Mouse (Mus musculus) right cerebral cortex, postnatal 36 days (tissue): ENCODE data around the gene Klhl6.
"Not testable (repeated sequence)": the region's sequence is repeated elsewhere in the genome, so short reads cannot be mapped to it uniquely, and the experiment has no call there.

Experiments used
- DNase-seq, 2 experiments: peaks; one replicate each; pipeline ENCODE4 v3.0.0; 2022; ENCODE audit warnings: low spot score in 2 of 2, mixed read lengths in 1 of 2

Klhl6 gene

DNA sequence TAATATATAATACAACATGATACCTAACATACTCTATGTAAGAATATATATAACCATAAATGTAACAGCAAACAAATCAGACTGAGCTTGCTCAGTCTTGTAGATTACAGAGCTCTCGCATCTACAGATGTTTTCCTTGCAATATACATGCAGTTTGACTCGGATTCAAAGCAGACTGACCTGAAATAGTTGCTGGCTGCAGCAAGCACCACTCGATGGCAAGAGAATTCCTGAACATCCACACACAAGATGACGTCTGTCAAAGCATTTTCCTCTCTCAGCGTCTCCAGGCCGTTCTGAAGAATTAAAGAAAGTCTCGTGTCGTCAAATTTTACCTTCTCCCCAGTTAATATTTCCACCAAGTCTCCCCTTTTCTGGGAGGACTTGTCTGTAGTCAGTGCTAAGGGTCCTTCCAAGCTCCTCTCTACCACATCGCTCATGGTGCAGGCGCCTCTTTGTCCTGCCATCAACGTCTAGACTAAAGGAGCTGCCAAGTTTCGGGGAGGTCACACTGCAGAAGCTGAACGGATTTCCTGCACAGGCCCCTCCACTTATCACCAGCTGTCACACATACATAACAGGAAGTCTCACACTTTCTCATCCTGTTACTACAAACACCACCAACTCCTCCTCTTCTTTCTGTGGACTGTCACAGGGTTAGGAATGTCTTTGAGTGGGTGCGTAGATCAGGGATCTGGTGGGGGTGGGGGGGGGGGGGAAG is at the start of gene Klhl6:
Gene Klhl6, minus strand, starts transcription at position 501 of the 721 bp plus-strand sequence.
- no peak for DNase-seq

DNA sequence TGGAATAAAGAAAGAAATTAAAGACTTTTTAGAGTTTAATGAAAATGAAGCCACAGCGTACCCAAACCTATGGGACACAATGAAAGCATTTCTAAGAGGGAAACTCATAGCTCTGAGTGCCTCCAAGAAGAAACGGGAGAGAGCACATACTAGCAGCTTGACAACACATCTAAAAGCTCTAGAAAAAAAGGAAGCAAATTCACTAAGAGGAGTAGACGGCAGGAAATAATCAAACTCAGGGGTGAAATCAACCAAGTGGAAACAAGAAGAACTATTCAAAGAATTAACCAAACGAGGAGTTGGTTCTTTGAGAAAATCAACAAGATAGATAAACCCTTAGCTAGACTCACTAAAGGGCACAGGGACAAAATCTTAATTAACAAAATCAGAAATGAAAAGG is 44.4 kb upstream of the Klhl6 start:
- DNase-seq = not testable (repeated sequence)

DNA sequence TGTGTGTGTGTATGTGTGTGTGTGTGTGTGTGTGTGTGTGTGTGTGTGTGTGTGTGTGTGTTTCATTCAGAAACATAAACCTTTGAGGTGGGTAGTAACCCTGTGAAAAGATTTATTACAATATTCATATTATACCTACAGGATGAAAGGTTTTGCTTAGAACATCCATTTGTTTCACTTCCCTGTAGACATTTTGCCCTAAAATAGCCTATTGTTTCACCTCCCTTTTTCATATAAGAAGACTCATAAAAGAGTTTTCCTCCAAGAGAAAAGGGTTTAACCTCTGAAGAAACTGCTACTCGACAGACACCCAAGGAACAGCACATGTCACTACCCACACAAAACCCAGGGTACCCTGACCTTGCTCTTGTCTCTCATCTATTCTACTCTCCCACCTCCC is 40.0 kb upstream of the Klhl6 start:
- no peak for DNase-seq

DNA sequence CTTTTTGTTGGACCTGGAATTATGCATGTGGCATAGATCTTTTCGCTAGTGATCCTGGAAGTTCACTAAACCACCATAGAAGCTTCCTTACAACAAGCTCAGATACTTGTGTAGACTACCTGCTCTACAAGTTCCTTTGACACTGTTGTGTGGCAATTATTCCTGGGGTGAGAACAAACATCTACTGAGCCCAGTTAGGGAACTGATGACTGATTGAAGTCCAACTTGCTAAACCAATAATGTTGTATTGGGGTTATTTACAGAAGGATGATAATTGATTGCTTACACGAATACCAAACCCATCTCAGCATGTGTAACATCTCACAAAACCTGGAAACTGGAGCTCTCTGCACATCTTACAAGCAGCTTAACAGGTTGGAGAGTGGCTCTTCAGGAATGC is 39.0 kb upstream of the Klhl6 start:
- no peak for DNase-seq

DNA sequence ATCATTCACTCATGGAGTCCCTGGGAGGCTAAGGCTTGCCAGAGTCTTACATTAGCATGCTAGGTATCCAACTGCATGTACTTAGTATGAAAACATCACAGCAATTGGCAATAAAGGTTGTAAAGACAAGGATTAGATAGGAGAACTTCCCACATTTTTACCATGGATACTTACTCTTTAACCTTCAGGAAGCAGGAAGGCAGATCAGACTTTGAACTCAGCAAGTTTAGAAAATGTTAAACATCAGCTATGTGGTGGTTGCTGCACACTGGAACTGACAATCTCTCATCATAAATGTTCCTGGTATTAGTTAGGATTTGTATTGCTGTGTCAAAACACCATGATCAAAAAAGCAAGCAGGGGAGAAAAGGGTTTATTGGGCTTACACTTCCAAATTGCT is 29.8 kb upstream of the Klhl6 start:
- no peak for DNase-seq

DNA sequence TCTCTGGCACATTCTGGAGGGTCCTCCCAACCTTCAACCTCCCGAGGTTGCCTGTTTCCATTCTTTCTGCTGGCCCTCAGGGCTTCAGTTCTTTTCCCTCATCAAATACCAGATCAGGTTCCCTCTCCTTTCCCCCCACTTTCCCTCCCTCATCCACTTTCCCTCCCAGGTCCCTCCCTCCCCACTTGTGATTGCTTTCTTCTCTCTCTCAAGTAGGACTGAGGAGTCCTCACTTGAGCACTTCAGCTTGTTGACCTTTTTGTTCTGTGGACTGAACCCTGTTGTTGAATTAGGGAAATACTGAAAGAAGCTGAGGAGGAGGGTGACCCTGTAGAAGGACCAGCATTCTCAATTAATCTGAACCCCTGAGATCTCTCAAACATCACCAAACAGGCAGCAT is 23.2 kb upstream of the Klhl6 start:
- no peak for DNase-seq

DNA sequence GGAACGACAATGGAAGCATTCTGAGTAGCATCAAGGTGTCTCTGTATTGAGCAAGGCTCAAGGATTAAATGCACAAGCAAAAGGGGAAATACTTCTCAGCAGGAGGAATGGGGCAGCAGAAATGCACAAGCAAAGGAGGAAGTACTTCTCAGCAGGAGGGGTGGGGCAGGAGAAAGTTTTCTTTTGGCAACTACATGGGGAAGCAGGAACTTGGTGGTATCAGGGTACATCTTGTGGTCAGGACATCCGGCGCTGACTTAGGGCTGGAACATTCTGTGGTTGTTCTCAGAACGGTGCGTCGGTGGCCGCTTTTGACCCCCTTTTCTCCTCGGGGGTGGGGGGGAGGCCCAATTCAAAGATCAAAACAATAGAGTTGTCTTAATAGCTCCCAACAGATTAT is 17.4 kb upstream of the Klhl6 start:
- not testable (repeated sequence) for DNase-seq

DNA sequence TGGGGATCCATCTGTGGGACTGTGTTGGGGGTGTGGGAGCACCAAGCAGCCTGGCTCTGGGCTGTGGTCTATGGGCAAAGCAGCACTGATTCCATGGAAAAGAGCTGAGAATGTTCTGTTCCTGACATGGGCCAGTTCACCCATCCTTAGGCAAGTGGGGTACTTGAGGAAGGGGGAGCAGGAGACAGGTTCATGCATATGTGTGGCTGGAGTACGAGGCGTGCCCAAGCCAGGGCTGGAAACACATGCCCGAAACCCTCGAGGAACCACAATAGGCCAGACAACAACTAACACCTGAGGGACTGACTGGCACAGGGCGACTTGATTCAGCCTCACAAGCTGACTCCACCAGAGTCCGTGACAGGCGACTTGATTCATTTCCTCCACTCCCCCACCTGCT is 14.8 kb upstream of the Klhl6 start:
- DNase-seq = no peak

DNA sequence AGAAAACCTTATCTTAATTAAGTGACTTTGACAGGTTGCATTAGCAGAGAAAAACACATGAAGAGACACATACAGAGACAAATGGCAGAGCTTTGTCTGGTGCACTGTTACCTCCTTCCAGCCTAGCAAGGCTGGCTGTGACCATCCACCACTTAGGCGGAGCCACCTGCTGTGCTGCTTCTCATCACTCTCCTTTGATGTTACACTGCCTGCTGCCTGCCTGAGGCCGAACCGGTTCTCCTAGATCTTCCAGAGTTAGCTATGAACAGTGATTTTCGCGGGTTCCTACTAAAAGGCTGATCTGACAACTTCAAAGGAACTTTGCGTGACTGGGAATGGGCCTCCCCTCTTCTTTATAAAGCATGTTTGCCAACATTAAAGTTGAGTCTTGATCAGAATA is 14.1 kb upstream of the Klhl6 start:
- DNase-seq = not testable (repeated sequence)

DNA sequence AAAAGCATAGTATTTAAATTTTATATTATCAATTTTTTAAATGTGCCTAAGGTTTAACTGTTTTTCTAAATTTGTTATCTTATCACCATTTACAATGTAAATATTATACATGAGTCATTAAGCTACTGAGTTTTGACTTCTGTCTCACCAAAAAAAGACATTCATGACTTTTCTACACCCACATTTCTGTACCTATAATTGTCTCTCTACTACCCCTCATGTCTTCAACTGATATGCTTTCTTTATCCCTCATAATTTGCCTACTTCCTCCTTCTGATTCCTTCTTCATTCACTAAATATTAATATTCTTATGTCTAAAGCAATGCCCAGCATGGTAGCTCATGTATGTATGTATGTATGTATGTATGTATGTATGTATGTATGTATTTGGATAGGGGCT is 13.0 kb upstream of the Klhl6 start:
- DNase-seq = no peak

DNA sequence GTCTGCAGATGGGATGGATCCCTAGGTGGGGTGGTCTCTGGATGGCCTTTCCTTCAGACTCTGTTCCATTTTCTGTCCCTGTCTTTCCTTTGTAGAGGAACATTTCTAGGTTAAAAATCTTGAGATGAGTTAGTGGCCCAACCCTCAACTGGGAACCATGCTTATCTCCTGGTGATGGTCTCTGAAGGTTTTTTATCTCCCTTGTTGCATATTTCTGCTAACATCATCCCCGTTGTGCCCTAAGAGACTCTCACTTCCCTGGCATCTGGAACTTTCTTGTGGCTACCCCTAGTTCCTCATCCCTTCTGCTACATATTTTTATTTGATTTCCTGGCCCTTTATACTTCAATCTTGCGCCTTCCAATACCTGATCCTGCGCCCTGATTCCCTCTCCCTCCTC is 10.4 kb upstream of the Klhl6 start:
- no peak for DNase-seq

DNA sequence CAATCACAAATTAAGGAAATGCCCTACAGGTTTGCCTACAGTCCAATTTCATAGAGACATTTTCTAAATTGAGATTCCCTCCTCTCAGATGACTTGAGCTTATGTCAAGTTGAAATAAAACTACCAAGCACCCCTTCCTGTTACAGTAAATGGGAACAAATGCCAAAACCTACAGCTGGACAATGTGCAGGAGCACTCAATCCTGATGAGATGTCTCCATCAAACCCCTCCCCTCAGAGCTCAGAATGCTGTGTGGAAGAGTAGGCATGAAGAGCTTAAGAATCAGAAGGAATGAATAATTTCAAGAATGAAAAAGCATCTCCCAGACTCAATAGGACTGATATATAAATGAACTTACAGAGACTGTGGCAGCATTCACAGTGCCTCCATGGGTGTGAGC is 7.7 kb upstream of the Klhl6 start:
- DNase-seq = no peak

DNA sequence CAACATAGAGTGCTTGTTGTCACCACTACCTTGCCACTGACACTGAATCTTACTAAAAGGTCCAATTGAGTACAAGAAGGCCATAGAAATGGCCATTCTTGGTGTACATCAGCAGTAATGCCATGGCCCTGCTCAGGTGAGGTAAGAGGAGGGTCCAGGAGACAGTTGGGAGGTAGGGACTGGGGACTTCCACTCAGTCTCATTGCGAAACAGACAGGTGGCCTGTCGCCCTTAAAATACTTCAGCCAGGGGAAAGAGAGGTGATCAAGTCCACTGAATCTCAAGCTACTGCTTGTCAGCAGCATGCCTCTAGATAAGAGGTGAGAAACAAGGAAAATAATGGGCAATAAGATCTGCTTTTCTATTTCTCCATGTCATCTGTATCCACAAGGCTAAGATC is 4.8 kb upstream of the Klhl6 start:
- no peak for DNase-seq

DNA sequence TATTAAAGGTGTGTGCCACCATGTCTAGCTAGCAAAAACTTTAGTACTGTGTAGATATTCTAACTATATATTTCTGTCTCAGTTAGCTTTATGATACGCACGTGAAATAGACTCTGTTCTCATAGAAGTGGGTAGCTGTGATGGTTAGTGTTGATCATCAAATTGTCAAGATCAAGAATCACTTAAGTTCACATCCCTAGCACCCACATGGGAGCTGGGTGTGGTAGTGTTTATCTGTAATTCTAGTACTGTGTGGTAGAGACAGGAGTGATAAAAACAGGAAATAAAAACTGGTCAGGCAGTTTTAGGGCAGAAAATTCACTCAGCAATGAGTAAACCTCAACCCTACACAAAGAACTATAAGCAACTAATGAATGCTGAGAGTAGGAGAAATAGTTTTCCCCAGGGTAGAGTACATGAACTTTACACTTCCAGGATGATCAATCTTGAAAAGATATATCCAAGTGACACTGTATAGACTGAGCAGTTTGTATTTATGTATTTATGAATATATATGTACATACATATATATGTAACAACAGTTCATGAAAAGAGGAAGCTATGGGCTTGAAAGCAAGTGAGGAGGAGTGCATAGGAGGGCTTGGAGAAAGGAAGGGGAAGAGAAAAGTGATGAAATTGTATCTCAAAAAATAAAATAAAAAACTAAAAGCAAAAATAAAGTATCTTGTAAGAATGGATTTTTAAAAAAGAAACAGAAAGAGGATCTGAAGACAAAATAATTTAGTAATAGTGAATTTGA is 2.2 kb upstream of the Klhl6 start:
- no peak for DNase-seq

DNA sequence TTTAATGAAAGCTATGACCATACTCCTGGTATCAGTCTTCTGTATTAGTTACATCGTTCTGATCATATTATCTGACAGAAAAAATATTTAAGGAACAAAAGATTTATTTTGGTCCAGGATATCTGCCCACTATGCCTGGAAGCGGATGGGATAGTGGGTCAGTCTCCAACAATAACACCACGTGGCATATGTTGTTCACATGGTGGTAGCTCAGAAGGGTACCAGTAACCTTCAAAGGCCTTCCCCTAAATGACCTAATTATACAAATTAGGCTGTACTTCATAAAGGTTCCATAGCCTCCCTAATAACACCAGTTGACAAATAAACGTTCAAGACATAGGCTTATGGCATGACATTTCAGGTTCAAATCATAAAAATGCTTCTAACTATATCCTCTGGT is 722 bp upstream of the Klhl6 start:
- DNase-seq = no peak

DNA sequence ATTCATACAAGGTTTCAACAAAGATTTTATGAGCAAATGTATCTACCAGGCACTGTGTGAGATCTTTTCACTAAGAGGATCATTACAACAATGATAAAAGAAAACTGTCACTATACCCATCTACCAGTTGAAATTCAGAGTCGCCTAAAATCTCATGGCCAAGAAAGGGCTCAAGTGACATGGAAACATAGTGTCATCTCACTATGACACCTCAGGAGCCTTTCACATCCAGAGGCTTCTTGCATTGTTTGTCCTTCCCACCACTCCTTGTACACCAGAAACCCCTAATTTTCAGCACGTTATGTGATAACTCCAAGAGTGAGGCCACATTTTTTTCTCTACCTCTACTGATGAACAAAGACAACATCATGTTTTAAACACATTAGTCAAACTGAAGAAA is 1.2 kb downstream of the Klhl6 start:
- no peak for DNase-seq

DNA sequence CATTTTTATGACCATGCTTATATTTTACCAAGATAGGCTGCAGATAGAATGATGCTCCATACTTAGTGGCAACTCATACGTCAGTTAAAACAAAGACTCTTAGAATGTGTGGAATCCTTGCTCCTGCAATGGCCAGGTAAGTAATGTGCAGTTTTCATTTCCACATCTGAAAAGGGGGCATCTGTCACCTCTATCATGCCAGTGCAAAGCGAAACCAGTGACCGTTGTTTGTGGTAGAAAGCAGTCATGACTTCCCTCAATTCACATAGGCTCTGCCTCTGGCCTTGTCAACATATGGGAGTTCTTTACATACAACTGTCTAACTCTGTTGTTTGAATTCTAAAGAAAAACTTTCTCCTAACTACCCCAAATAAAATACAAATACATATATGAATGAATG is 1.8 kb downstream of the Klhl6 start:
- no peak for DNase-seq

DNA sequence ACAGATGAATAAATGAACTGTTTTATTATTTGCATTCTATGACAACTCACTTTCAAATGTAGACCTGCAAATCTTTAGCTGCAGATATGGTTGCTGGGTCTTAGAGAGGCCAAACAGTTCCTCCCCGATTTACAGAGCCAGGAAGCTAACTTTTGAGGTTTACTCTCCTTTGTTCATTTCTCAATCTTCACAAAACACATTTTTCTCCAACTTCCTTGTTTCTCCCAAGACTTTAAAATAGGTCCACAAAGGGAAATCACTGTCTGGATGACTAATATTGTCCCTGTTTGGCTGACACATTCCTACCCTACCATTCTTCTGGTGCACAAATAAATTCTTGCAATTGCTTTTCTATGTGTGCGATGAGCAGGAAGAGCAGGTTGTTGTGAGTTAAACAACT is 3.1 kb downstream of the Klhl6 start:
- no peak for DNase-seq

DNA sequence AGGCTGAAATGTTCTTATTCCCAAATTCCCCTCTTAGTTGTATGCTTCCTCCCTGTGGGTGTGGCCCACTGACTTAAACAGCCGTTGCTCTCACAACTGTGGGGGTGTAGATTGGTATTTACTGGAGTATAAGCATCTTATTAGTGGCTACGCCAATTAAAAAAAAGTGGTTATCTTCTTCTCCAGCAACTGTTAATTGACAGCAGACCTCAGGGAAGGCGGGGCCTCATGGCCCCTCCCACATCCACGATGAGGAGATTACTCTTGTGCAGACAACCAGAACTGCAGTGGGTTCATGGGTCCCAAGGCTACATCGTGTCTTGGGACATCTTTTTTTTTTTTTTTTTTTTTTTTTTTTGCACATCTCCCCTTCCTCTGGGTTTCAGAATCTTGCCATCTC is 5.6 kb downstream of the Klhl6 start:
- no peak for DNase-seq

DNA sequence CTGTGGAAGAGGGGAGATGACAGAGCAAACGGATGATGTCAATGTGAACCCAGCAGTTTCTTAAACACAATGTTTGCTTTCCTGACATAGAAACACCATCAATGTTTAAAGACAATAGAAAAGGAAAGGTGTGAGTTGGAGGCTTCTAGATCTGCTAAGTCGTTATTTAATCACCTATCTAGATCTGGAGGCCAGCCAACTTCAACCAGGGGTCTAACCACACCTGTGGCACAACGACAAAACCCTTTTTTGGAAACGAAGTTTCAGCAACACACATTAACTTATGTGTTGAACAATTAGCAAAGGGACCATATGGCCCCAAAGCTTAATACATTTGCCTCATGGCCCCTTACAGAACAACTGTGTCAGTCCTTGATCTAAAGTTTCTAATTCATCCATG is 6.0 kb downstream of the Klhl6 start:
- no peak for DNase-seq

DNA sequence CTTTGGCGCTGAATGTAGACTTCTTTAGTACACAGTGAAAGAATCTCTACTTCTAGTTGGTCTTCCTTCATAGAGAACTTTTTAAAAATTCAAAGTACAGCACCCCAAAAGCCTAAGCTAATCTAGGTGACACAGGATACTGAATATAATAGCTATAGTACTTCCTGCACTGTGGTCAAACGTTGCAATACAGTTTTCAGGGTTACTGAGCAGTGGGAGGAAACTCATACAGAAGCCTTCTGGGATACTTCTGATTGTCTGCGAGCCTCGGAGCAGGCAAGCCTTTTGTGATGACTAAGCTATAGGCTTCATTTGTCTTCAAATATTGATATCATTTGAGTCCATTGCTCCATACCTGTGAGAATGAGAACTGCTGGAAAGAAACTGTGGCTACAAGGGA is 7.4 kb downstream of the Klhl6 start:
- no peak for DNase-seq

DNA sequence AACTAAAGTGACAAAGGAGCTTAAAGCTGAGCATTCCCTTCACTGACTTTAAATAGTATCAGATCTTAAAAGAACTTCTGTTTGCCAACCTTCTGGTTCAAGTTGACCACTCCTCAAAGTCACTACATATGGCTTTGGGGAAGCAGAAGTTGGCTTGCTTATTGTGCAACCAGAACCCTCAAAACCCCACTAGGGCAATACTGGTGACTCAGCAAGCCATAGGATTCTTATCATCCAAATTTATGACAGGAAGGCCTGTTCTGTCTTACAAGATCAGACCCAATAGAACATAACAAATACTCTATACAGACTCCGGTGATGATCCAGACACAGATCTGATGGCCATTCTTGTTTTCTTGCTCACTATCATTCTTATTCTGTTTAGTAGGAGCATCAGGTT is 9.4 kb downstream of the Klhl6 start:
- DNase-seq = no peak

DNA sequence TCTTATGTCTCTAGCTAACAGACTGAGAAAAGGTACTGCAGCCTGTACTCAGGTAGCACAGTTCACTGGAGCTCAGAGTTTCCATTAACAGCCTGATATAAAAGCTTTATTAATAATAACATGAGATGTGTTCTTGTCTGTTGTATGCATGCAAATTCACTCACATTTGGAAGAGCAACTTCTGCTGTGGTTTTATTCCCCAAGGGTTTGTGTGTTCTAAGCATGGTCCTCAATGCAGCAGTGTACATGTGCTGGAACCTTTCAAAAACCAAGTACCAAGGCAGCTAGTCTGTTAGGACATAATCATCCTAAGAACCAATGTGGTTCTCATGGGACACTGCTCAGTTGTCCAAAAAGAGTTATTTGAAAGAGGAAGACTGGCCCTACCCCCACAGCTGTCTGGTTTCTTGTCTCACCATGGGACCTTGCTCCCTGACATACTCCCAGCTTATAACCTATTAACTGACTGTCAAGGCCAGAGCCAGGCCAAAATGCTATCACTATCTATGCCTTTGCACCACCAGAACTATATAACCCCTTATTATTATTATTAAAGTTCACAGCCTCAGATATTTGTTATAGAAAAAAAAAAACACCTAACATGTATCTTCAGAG is 10.0 kb downstream of the Klhl6 start:
- no peak for DNase-seq
